Mouse (Mus musculus): Measurements from ENCODE around the gene Nav3. TPM values are rescaled to one million over a fixed set of nuclear protein-coding genes. Genes with fewer than 3 reads are reported as not detected.

The Nav3 gene
- polyA plus RNA-seq, 1 experiment from 2014 or later: 27.7 TPM

GRCm38 (mm10) chr10:109928547-109929318 lies 527.3 kb downstream of the Nav3 start:
- no peak for ATAC-seq (ENCODE audit: low FRiP score)
- Histone ChIP-seq H3K4me2 (replicated peaks) (no peak overlapping the region), H3K4me3 (replicated peaks; ENCODE audit: low read length) (no peak overlapping the region), H3K27ac (no peak overlapping the region), H3K4me1 (replicated peaks; ENCODE audit: control insufficient read depth, insufficient read depth, low read length) (peaks cover 9% of the 10 kb centered on the region; the same call in 1 of the 2 replicates), H3K27me3 (ENCODE audit: control insufficient read depth, insufficient read depth, low read length) (no peaks in the 10 kb centered on the region), H3K36me3 (replicated peaks; ENCODE audit: control insufficient read depth, insufficient read depth) (no peaks in the 10 kb centered on the region), H3K9ac (no peak overlapping the region), H3K9me3 (ENCODE audit: control insufficient read depth, low read length) (no peaks in the 10 kb centered on the region)
- WGBS: 40% methylated on average over 8 of the region's 8 CpGs
- no peak for DNase-seq (ENCODE audit: low spot score)

GRCm38 (mm10) chr10:109926149-109926548 lies 529.9 kb downstream of the Nav3 start:
- no peak overlapping the region for H3K4me2 ChIP-seq (replicated peaks)
- WGBS: 80% methylated on average over 3 of the region's 3 CpGs
- H3K4me3 ChIP-seq (replicated peaks; ENCODE audit: low read length): no peak overlapping the region
- H3K36me3 ChIP-seq (replicated peaks; ENCODE audit: control insufficient read depth, insufficient read depth): no peaks in the 10 kb centered on the region
- H3K9ac ChIP-seq: no peak overlapping the region
- ATAC-seq (ENCODE audit: low FRiP score) (no peak), DNase-seq (ENCODE audit: low spot score) (no peak)
- H3K27me3 ChIP-seq (ENCODE audit: control insufficient read depth, insufficient read depth, low read length): no peaks in the 10 kb centered on the region
- H3K9me3 ChIP-seq (ENCODE audit: control insufficient read depth, low read length): no peaks in the 10 kb centered on the region
- no peak overlapping the region for H3K27ac ChIP-seq
- H3K4me1 ChIP-seq (replicated peaks; ENCODE audit: control insufficient read depth, insufficient read depth, low read length): peaks cover 14% of the 10 kb centered on the region

DNA sequence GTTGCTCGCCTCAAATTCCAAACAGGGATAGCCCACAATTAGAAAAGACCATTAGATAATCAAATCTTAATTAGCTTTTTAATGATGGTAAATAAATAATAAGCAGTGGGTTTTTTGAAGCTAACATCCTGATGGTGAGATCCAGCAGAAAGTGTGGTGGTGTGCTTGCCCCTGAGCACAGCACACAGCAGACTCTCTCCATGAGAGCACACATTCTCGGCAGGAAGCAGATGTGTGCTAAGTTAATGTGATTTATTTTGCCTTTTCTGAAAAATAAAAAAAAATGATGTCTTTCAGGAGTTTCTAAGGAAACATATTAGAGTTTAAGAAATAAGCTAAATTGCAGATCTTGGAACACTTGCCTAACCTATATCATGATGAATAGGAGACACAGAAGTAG lies 531.9 kb downstream of the Nav3 start:
- Histone ChIP-seq H3K9me3 (ENCODE audit: control insufficient read depth, low read length) (no peaks in the 10 kb centered on the region), H3K36me3 (replicated peaks; ENCODE audit: control insufficient read depth, insufficient read depth) (no peaks in the 10 kb centered on the region), H3K4me2 (replicated peaks) (no peak overlapping the region), H3K27me3 (ENCODE audit: control insufficient read depth, insufficient read depth, low read length) (no peaks in the 10 kb centered on the region), H3K4me3 (replicated peaks; ENCODE audit: low read length) (no peak overlapping the region), H3K9ac (no peak overlapping the region), H3K27ac (no peak overlapping the region), H3K4me1 (replicated peaks; ENCODE audit: control insufficient read depth, insufficient read depth, low read length) (peaks cover 13% of the 10 kb centered on the region)
- no peak for ATAC-seq (ENCODE audit: low FRiP score)
- 82% methylated on average over 2 of the region's 2 CpGs for WGBS
- no peak for DNase-seq (ENCODE audit: low spot score)

- peak; percentile 35 for DNase-seq (ENCODE audit: low spot score)
These were observed 534.6 kb downstream of the Nav3 start for GRCm38 (mm10) chr10:109921368-109921767.

DNA sequence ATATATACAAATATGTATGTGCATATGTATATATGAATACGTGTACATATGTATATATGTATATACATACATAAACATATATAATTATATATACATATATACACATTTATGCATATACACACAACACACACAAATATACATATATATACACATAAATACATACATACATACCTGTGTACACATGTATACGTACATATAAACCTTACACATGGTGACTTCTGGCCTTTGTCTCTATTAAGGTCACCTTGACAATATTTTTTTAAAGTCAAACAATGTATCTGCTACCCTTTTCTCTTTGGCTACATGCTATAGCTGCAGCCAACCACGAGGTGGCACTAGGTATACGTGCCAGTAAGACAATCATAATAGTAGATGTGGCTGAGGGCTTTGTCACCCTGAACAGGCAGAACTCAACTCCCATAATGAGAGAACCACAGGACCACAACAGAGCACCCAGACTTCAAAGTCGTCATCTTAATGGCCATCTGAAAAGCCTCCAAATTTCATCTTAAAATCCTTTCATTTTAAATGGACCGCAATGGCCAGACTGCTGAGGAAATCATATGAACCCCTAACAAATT lies 535.3 kb downstream of the Nav3 start:
- no peak overlapping the region for H3K9ac ChIP-seq
- ATAC-seq (ENCODE audit: low FRiP score) (peak; percentile 88; the same call in 1 of the 2 replicates), DNase-seq (ENCODE audit: low spot score) (peak; percentile 81)
- no peak overlapping the region for H3K27ac ChIP-seq
- H3K4me1 ChIP-seq (replicated peaks; ENCODE audit: control insufficient read depth, insufficient read depth, low read length): peaks cover 9% of the 10 kb centered on the region
- WGBS: 16% methylated on average over 6 of the region's 6 CpGs
- H3K9me3 ChIP-seq (ENCODE audit: control insufficient read depth, low read length): no peaks in the 10 kb centered on the region
- H3K4me3 ChIP-seq (replicated peaks; ENCODE audit: low read length): no peak overlapping the region
- H3K36me3 ChIP-seq (replicated peaks; ENCODE audit: control insufficient read depth, insufficient read depth): no peaks in the 10 kb centered on the region
- H3K4me2 ChIP-seq (replicated peaks): peak overlapping the region; percentile 27; the same call in 1 of the 2 replicates
- no peaks in the 10 kb centered on the region for H3K27me3 ChIP-seq (ENCODE audit: control insufficient read depth, insufficient read depth, low read length)

More at GRCm38 (mm10) chr10:109921368-109921767, 534.6 kb downstream of the Nav3 start:
- H3K9ac ChIP-seq: no peak overlapping the region
- H3K36me3 ChIP-seq (replicated peaks; ENCODE audit: control insufficient read depth, insufficient read depth): no peaks in the 10 kb centered on the region
- peak overlapping the region; percentile 27; the same call in 1 of the 2 replicates for H3K4me2 ChIP-seq (replicated peaks)
- peak; percentile 42; the same call in 1 of the 2 replicates for ATAC-seq (ENCODE audit: low FRiP score)
- 50% methylated on average over 11 of the region's 11 CpGs for WGBS
- no peaks in the 10 kb centered on the region for H3K27me3 ChIP-seq (ENCODE audit: control insufficient read depth, insufficient read depth, low read length)
- peaks cover 9% of the 10 kb centered on the region for H3K4me1 ChIP-seq (replicated peaks; ENCODE audit: control insufficient read depth, insufficient read depth, low read length)
- no peak overlapping the region for H3K4me3 ChIP-seq (replicated peaks; ENCODE audit: low read length)
- no peaks in the 10 kb centered on the region for H3K9me3 ChIP-seq (ENCODE audit: control insufficient read depth, low read length)
- no peak overlapping the region for H3K27ac ChIP-seq

DNA sequence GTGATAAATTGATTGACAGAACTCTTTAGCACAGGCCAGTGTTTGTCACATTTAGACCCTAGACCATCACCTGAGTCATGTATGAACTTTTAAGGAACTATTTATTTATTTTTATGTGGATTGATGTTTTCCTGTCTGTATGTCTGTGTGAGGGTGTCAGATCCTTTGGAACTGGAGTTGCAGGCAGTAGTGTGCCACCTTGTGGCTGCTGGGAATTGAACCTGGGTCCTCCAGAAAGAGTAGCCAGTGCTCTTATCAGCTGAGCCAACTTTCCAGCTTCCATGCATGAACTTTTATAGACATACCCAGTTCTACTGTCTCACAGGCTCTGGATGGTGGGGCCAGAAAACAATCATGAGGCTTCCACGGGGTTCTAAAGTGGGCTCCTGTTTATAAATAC lies 536.5 kb downstream of the Nav3 start:
- no peaks in the 10 kb centered on the region for H3K9me3 ChIP-seq (ENCODE audit: control insufficient read depth, low read length)
- ATAC-seq (ENCODE audit: low FRiP score) (no peak), DNase-seq (ENCODE audit: low spot score) (no peak)
- H3K4me2 ChIP-seq (replicated peaks): no peak overlapping the region
- H3K4me1 ChIP-seq (replicated peaks; ENCODE audit: control insufficient read depth, insufficient read depth, low read length): peaks cover 9% of the 10 kb centered on the region
- H3K27me3 ChIP-seq (ENCODE audit: control insufficient read depth, insufficient read depth, low read length): no peaks in the 10 kb centered on the region
- H3K4me3 ChIP-seq (replicated peaks; ENCODE audit: low read length): no peak overlapping the region
- WGBS: 49% methylated on average over 1 of the region's 1 CpGs
- H3K36me3 ChIP-seq (replicated peaks; ENCODE audit: control insufficient read depth, insufficient read depth): no peaks in the 10 kb centered on the region
- no peak overlapping the region for H3K9ac ChIP-seq
- H3K27ac ChIP-seq: no peak overlapping the region

GRCm38 (mm10) chr10:109907206-109907605 lies 548.8 kb downstream of the Nav3 start:
- Histone ChIP-seq H3K4me3 (replicated peaks; ENCODE audit: low read length) (no peak overlapping the region), H3K27me3 (ENCODE audit: control insufficient read depth, insufficient read depth, low read length) (no peaks in the 10 kb centered on the region), H3K27ac (no peak overlapping the region), H3K9ac (no peak overlapping the region), H3K36me3 (replicated peaks; ENCODE audit: control insufficient read depth, insufficient read depth) (no peaks in the 10 kb centered on the region), H3K9me3 (ENCODE audit: control insufficient read depth, low read length) (no peaks in the 10 kb centered on the region), H3K4me1 (replicated peaks; ENCODE audit: control insufficient read depth, insufficient read depth, low read length) (no peaks in the 10 kb centered on the region; the same call in 1 of the 2 replicates), H3K4me2 (replicated peaks) (no peak overlapping the region)
- ATAC-seq (ENCODE audit: low FRiP score): no peak
- 65% methylated on average over 4 of the region's 4 CpGs for WGBS
- DNase-seq (ENCODE audit: low spot score): no peak

DNA sequence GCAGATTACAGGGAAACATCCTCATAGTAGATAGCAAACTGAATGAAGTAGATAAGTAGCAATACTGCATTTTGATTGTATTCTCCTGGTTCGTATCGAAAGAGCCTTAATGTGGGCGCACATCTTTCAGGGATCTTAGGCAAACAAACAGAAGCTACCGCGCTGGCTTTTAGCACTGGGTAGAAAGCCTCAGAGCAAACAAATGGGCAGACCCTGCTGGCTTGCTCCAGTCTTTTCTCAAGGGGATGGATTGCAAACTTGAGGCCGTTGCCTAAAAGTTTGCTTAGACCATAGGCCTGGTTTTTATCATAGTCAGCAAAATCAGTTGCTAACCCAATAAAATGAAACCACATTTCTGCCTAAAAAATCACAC lies 549.6 kb downstream of the Nav3 start:
- Histone ChIP-seq H3K9me3 (ENCODE audit: control insufficient read depth, low read length) (no peaks in the 10 kb centered on the region), H3K36me3 (replicated peaks; ENCODE audit: control insufficient read depth, insufficient read depth) (no peaks in the 10 kb centered on the region), H3K9ac (no peak overlapping the region), H3K27ac (no peak overlapping the region), H3K4me2 (replicated peaks) (no peak overlapping the region), H3K27me3 (ENCODE audit: control insufficient read depth, insufficient read depth, low read length) (no peaks in the 10 kb centered on the region), H3K4me3 (replicated peaks; ENCODE audit: low read length) (no peak overlapping the region), H3K4me1 (replicated peaks; ENCODE audit: control insufficient read depth, insufficient read depth, low read length) (no peaks in the 10 kb centered on the region; the same call in 1 of the 2 replicates)
- no peak for ATAC-seq (ENCODE audit: low FRiP score)
- DNase-seq (ENCODE audit: low spot score): no peak
- WGBS: 82% methylated on average over 6 of the region's 6 CpGs

GRCm38 (mm10) chr10:109905649-109906412 lies 550.2 kb downstream of the Nav3 start:
- Histone ChIP-seq H3K36me3 (replicated peaks; ENCODE audit: control insufficient read depth, insufficient read depth) (no peaks in the 10 kb centered on the region), H3K4me1 (replicated peaks; ENCODE audit: control insufficient read depth, insufficient read depth, low read length) (no peaks in the 10 kb centered on the region; the same call in 1 of the 2 replicates), H3K9me3 (ENCODE audit: control insufficient read depth, low read length) (no peaks in the 10 kb centered on the region), H3K27me3 (ENCODE audit: control insufficient read depth, insufficient read depth, low read length) (no peaks in the 10 kb centered on the region), H3K9ac (no peak overlapping the region), H3K4me3 (replicated peaks; ENCODE audit: low read length) (no peak overlapping the region), H3K27ac (no peak overlapping the region), H3K4me2 (replicated peaks) (no peak overlapping the region)
- ATAC-seq (ENCODE audit: low FRiP score) (no peak), DNase-seq (ENCODE audit: low spot score) (no peak)
- WGBS: 77% methylated on average over 9 of the region's 9 CpGs
